Comparison of ENCODE assay signal across 8 mouse cellular contexts in genomic region chr10:81572133-81572671, GRCm38 (mm10). TPM values are rescaled to one million over a fixed set of nuclear protein-coding genes. Genes with fewer than 3 reads are reported as not detected.
DNase-seq lines count a peak whose midpoint lies in the region; ATAC-seq lines count a peak whose summit lies in the region.

No protein-coding gene starts in this region.

- H3K4me2 ChIP-seq in heart, embryonic 11.5 days = peak overlapping the region; percentile 84
- H3K4me2 ChIP-seq in hindbrain, embryonic 11.5 days (replicated peaks; ENCODE audit: low read depth, low read length) = peak overlapping the region; percentile 28

- peak overlapping the region; percentile 50 for H3K4me3 ChIP-seq in heart, embryonic 11.5 days (ENCODE audit: low read depth, low read length)
- no peak overlapping the region; the same call in 1 of the 2 replicates for H3K4me3 ChIP-seq in hindbrain, embryonic 11.5 days (ENCODE audit: low read depth, low read length)
- H3K4me3 ChIP-seq in macrophage (ENCODE audit: inconsistent target) = peak overlapping the region; percentile 53

- H3K36me3 ChIP-seq in heart, embryonic 11.5 days (ENCODE audit: control insufficient read depth, insufficient read depth, low read length) = no peaks in the 10 kb centered on the region
- H3K36me3 ChIP-seq in hindbrain, embryonic 11.5 days (ENCODE audit: control insufficient read depth, insufficient read depth, low read length) = no peaks in the 10 kb centered on the region
- no peaks in the 10 kb centered on the region for H3K36me3 ChIP-seq in macrophage (ENCODE audit: inconsistent target)

- H3K27ac ChIP-seq in heart, embryonic 11.5 days (ENCODE audit: low read depth, low read length) = peak overlapping the region; percentile 4
- H3K27ac ChIP-seq in hindbrain, embryonic 11.5 days (ENCODE audit: low read depth, low read length) = peak overlapping the region; percentile 48; the same call in 1 of the 2 replicates
- no peak overlapping the region for H3K27ac ChIP-seq in macrophage

- H3K79me2 ChIP-seq in macrophage (ENCODE audit: inconsistent target) = no peaks in the 10 kb centered on the region

- peaks cover 53% of the 10 kb centered on the region for H3K4me1 ChIP-seq in heart, embryonic 11.5 days (ENCODE audit: control insufficient read depth, insufficient read depth, low read length)
- peaks cover 43% of the 10 kb centered on the region for H3K4me1 ChIP-seq in hindbrain, embryonic 11.5 days (replicated peaks; ENCODE audit: control insufficient read depth, insufficient read depth, low read length)

- H3K9ac ChIP-seq in heart, embryonic 11.5 days (ENCODE audit: low read depth, low read length) = peak overlapping the region; percentile 17; the same call in 1 of the 2 replicates
- H3K9ac ChIP-seq in hindbrain, embryonic 11.5 days (ENCODE audit: low read depth, low read length) = no peak overlapping the region

- 8% methylated on average over 9 of the region's 9 CpGs for WGBS in heart, embryonic 11.5 days (ENCODE audit: insufficient replicate concordance)
- 2% methylated on average over 9 of the region's 9 CpGs for WGBS in hindbrain, embryonic 11.5 days
- 52% methylated on average over 9 of the region's 9 CpGs for WGBS in macrophage (ENCODE audit: missing documents)

- intact Hi-C loops in heart, postnatal 36 days (cut with DNase I) = no loop called here
- intact Hi-C loops in left cerebral cortex, postnatal 10 days (cut with DNase I) = no loop called here

- H3K9me3 ChIP-seq in heart, embryonic 11.5 days (replicated peaks; ENCODE audit: control insufficient read depth, low read length) = no peaks in the 10 kb centered on the region
- H3K9me3 ChIP-seq in hindbrain, embryonic 11.5 days (ENCODE audit: control insufficient read depth, low read length) = no peaks in the 10 kb centered on the region

- H3K27me3 ChIP-seq in heart, embryonic 11.5 days (ENCODE audit: control insufficient read depth, insufficient read depth, low read length) = peaks cover 19% of the 10 kb centered on the region
- peaks cover 61% of the 10 kb centered on the region for H3K27me3 ChIP-seq in hindbrain, embryonic 11.5 days (ENCODE audit: control insufficient read depth, insufficient read depth, low read length)

- DNase-seq in heart, postnatal 36 days = no peak
- peak; percentile 64 to 74 for DNase-seq in adrenal gland, postnatal 36 days
- no peak for DNase-seq in hindbrain, embryonic 11.5 days (ENCODE audit: low spot score)
- no peak for DNase-seq in right cerebral cortex, postnatal 36 days (ENCODE audit: low spot score in 2 of 2)
- no peak for DNase-seq in left cerebral cortex, postnatal 10 days (ENCODE audit: extremely low spot score in 1 of 2, low spot score in 2 of 2)
- DNase-seq in spleen, adult 18-20 months = no peak

- no peak for ATAC-seq in heart, embryonic 11.5 days (replicated peaks; ENCODE audit: insufficient number of reproducible peaks, low FRiP score, low TSS enrichment)
- no peak for ATAC-seq in hindbrain, embryonic 11.5 days (ENCODE audit: low FRiP score)

RNA-seq across cellular contexts. Expression of gene Tle2, which starts 2.2 kb away (rescaled TPM):
- polyA plus RNA-seq in heart, embryonic 11.5 days (2014; fragmentation: Nextera tagmentation; extraction: Ambion mirVana) = 17.8 and 18.3 TPM in 2 replicates
- 10 to 100 TPM in 1 of 2 experiments, 1 to 10 TPM in 1; 7.5 to 11.5 TPM for total RNA-seq in heart, postnatal 36 days (2021)
- total RNA-seq in adrenal gland, postnatal 36 days (2021) = 10 to 100 TPM; 30.1 to 65.0 TPM
- 7.2 and 8.8 TPM in 2 replicates for polyA plus RNA-seq in hindbrain, embryonic 11.5 days (2014; fragmentation: Nextera tagmentation; extraction: Ambion mirVana)
- total RNA-seq in macrophage (2018; cell fraction: chromatin; rRNA removed) = 10 to 100 TPM in 25 of 26 experiments, 1 to 10 TPM in 1; 8.0 to 81.0 (median 27.5) TPM
- 1 to 10 TPM in 20 of 26 experiments, under 1 TPM in 6; 0.41 to 3.4 (median 1.7) TPM for total RNA-seq in macrophage (2018; cell fraction: cytosol; rRNA removed)
- 10 to 100 TPM in 13 of 26 experiments, 1 to 10 TPM in 13; 2.7 to 40.2 (median 8.6) TPM for total RNA-seq in macrophage (2018; cell fraction: nucleus; rRNA removed)
- 1.3 to 3.9 TPM (median 3.6 TPM) in 3 replicates for polyA plus RNA-seq in macrophage (2018)
- 10 to 100 TPM; 20.9 to 22.4 TPM for total RNA-seq in left cerebral cortex, postnatal 10 days (2021)

RNA-seq across cellular contexts. Expression of gene Aes, which starts 12.9 kb away (rescaled TPM):
- polyA plus RNA-seq in heart, embryonic 11.5 days (2014; fragmentation: Nextera tagmentation; extraction: Ambion mirVana) = 330 and 481 TPM in 2 replicates
- total RNA-seq in heart, postnatal 36 days (2021) = 1,000 to 10,000 TPM in 1 of 2 experiments, 100 to 1,000 TPM in 1; 977 to 1,076 TPM
- 1,000 to 10,000 TPM in 1 of 2 experiments, 100 to 1,000 TPM in 1; 897 to 1,114 TPM for total RNA-seq in adrenal gland, postnatal 36 days (2021)
- polyA plus RNA-seq in hindbrain, embryonic 11.5 days (2014; fragmentation: Nextera tagmentation; extraction: Ambion mirVana) = 264 and 280 TPM in 2 replicates
- total RNA-seq in macrophage (2018; cell fraction: chromatin; rRNA removed) = 100 to 1,000 TPM in 2 of 26 experiments, 10 to 100 TPM in 19, 1 to 10 TPM in 5; 2.7 to 107 (median 27.0) TPM
- 100 to 1,000 TPM; 207 to 355 (median 268) TPM for total RNA-seq in macrophage (2018; cell fraction: cytosol; rRNA removed)
- total RNA-seq in macrophage (2018; cell fraction: nucleus; rRNA removed) = 100 to 1,000 TPM in 1 of 26 experiments, 10 to 100 TPM in 25; 19.7 to 104 (median 54.7) TPM
- 301 to 334 TPM (median 303 TPM) in 3 replicates for polyA plus RNA-seq in macrophage (2018)
- total RNA-seq in left cerebral cortex, postnatal 10 days (2021) = 100 to 1,000 TPM; 542 to 558 TPM

RNA-seq across cellular contexts. Expression of gene Gna11, which starts 27.2 kb away (rescaled TPM):
- polyA plus RNA-seq in heart, embryonic 11.5 days (2014; fragmentation: Nextera tagmentation; extraction: Ambion mirVana) = 55.5 and 58.8 TPM in 2 replicates
- total RNA-seq in heart, postnatal 36 days (2021) = 10 to 100 TPM; 50.7 to 51.7 TPM
- total RNA-seq in adrenal gland, postnatal 36 days (2021) = 10 to 100 TPM; 79.2 to 84.2 TPM
- 57.3 and 61.7 TPM in 2 replicates for polyA plus RNA-seq in hindbrain, embryonic 11.5 days (2014; fragmentation: Nextera tagmentation; extraction: Ambion mirVana)
- total RNA-seq in macrophage (2018; cell fraction: chromatin; rRNA removed) = 10 to 100 TPM in 18 of 26 experiments, 1 to 10 TPM in 8; 1.5 to 34.9 (median 14.9) TPM
- 1 to 10 TPM in 23 of 26 experiments, under 1 TPM in 3; 0.37 to 5.9 (median 4.1) TPM for total RNA-seq in macrophage (2018; cell fraction: cytosol; rRNA removed)
- total RNA-seq in macrophage (2018; cell fraction: nucleus; rRNA removed) = 10 to 100 TPM in 13 of 26 experiments, 1 to 10 TPM in 13; 2.2 to 41.9 (median 9.7) TPM
- 3.5 to 6.3 TPM (median 6.2 TPM) in 3 replicates for polyA plus RNA-seq in macrophage (2018)
- total RNA-seq in left cerebral cortex, postnatal 10 days (2021) = 100 to 1,000 TPM; 111 to 118 TPM

RNA-seq across cellular contexts. Expression of gene Tle6, which starts 28.7 kb away (rescaled TPM):
- polyA plus RNA-seq in heart, embryonic 11.5 days (2014; fragmentation: Nextera tagmentation; extraction: Ambion mirVana) = 25.6 and 27.3 TPM in 2 replicates
- total RNA-seq in heart, postnatal 36 days (2021) = 1 to 10 TPM; 7.5 to 8.5 TPM
- total RNA-seq in adrenal gland, postnatal 36 days (2021) = 10 to 100 TPM; 19.2 to 38.3 TPM
- 5.1 and 7.7 TPM in 2 replicates for polyA plus RNA-seq in hindbrain, embryonic 11.5 days (2014; fragmentation: Nextera tagmentation; extraction: Ambion mirVana)
- total RNA-seq in macrophage (2018; cell fraction: chromatin; rRNA removed) = 10 to 100 TPM in 23 of 26 experiments, 1 to 10 TPM in 3; 5.0 to 74.3 (median 29.9) TPM
- total RNA-seq in macrophage (2018; cell fraction: cytosol; rRNA removed) = 10 to 100 TPM in 18 of 26 experiments, 1 to 10 TPM in 8; 6.2 to 16.4 (median 11.2) TPM
- total RNA-seq in macrophage (2018; cell fraction: nucleus; rRNA removed) = 10 to 100 TPM in 21 of 26 experiments, 1 to 10 TPM in 5; 5.3 to 51.3 (median 15.2) TPM
- 9.8 to 17.4 TPM (median 16.7 TPM) in 3 replicates for polyA plus RNA-seq in macrophage (2018)
- total RNA-seq in left cerebral cortex, postnatal 10 days (2021) = 1 to 10 TPM in 1 of 2 experiments, under 1 TPM in 1; 0.93 to 3.0 TPM

RNA-seq across cellular contexts. Expression of gene BC025920, which starts 33.9 kb away (rescaled TPM):
- polyA plus RNA-seq in heart, embryonic 11.5 days (2014; fragmentation: Nextera tagmentation; extraction: Ambion mirVana) = 0.25 and 0.63 TPM in 2 replicates
- total RNA-seq in heart, postnatal 36 days (2021) = 1 to 10 TPM; 2.6 to 2.7 TPM
- total RNA-seq in adrenal gland, postnatal 36 days (2021) = 1 to 10 TPM in 1 of 2 experiments, under 1 TPM in 1; 0.70 to 1.1 TPM
- 0.77 and 1.2 TPM in 2 replicates for polyA plus RNA-seq in hindbrain, embryonic 11.5 days (2014; fragmentation: Nextera tagmentation; extraction: Ambion mirVana)
- total RNA-seq in macrophage (2018; cell fraction: chromatin; rRNA removed) = 1 to 10 TPM in 17 of 26 experiments, under 1 TPM in 8, not detected in 1; 0.37 to 5.0 (median 1.4) TPM
- under 1 TPM; 0.07 to 0.78 (median 0.29) TPM for total RNA-seq in macrophage (2018; cell fraction: cytosol; rRNA removed)
- 1 to 10 TPM in 20 of 26 experiments, under 1 TPM in 6; 0.31 to 4.6 (median 1.9) TPM for total RNA-seq in macrophage (2018; cell fraction: nucleus; rRNA removed)
- polyA plus RNA-seq in macrophage (2018) = 0.30 to 0.55 TPM (median 0.40 TPM) in 3 replicates
- 1 to 10 TPM; 1.9 to 2.2 TPM for total RNA-seq in left cerebral cortex, postnatal 10 days (2021)

Comparison
In these comparisons a context has a peak if more than half of its experiments do, and no peak if none do; other contexts are left out.
1. DNase-seq: peak in adrenal gland, postnatal 36 days (2 of 2); none in heart, postnatal 36 days (0 of 2), hindbrain, embryonic 11.5 days (single experiment), right cerebral cortex, postnatal 36 days (0 of 2), left cerebral cortex, postnatal 10 days (0 of 2) and spleen, adult 18-20 months (0 of 2).